Mouse (Mus musculus) bone marrow, adult 2 months (tissue): ENCODE results near the gene Copz2.

ENCODE experiments used
- CTCF ChIP-seq: fragments of 200-500 bp; IDR thresholded peaks from 2 replicates; pipeline ENCODE4 v1.5.1; 2011; ENCODE audit warnings: low read length, control low read depth; ENCODE audit not compliant: control insufficient read depth, insufficient read depth
- POLR2A ChIP-seq: fragments of 200-500 bp; IDR thresholded peaks from 2 replicates; pipeline ENCODE4 v1.6.1; 2011; ENCODE audit warnings: low read depth, mild to moderate bottlenecking, control low read depth, low read length, borderline replicate concordance; ENCODE audit not compliant: control insufficient read depth

DNA sequence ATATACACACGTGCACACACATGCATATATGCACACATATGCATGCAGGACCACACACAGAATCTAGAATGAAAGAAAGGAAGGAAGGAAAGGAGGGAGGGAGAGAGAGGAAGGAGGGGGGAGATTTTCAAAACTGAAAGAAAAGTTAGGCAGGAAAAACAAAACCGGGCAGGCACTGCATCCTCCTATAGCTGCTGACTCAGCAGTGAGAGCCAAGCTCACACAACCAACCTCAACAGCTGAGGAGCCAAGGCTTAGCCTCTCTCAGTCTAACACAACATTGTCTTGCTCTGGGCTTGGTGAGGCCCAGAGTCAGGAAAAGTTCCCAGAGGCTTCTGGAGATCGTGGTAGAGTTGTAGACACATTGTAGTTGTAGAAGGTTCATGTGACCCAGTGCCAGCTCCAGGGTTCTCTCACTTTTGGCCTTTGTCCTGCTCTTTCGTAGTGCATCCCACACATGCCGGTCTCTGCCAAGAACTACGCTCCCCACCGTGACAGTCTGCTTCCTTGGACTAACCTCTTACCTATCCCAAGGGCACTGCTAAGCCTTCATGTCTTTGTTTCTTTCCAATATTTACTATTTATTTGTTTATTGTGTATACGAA, 37.4 kb downstream of the Copz2 start:
- TF ChIP-seq CTCF (no peak), POLR2A (no peak)
